Mouse (Mus musculus) MEL (cell line): ENCODE data around the gene Cbwd1. TPM values are rescaled to one million over a fixed set of nuclear protein-coding genes. Genes with fewer than 3 reads are reported as not detected.

Source experiments
- DNase-seq: peaks from one replicate; pipeline ENCODE4 v3.0.0; 2011; ENCODE audit warnings: low read depth, low spot score
- H3K27ac ChIP-seq: 2 replicates; pipeline ENCODE4 v1.5.1; 2012; ENCODE audit warnings: low read depth, mild to moderate bottlenecking, control low read depth, low read length, moderate library complexity; ENCODE audit not compliant: control insufficient read depth
- H3K27me3 ChIP-seq, 2 experiments: fragments of 150-350 bp in 1 of 2; sonication (generic) in 1 of 2; 2 replicates each; pipeline ENCODE4 v1.6.1; 2012; ENCODE audit warnings: low read length in 2 of 2, mild to moderate bottlenecking in 2 of 2, improper control_type of control experiment in 1 of 2, moderate library complexity in 1 of 2; ENCODE audit not compliant: insufficient read depth in 2 of 2, control insufficient read depth in 1 of 2
- H3K36me3 ChIP-seq, 2 experiments: 2 replicates each; pipeline ENCODE4 v1.6.1; 2012 to 2014; ENCODE audit warnings: low read length in 2 of 2, improper control_type of control experiment in 1 of 2, inconsistent platforms in 1 of 2, mild to moderate bottlenecking in 1 of 2; ENCODE audit not compliant: insufficient read depth in 2 of 2, control insufficient read depth in 1 of 2
- H3K4me1 ChIP-seq, 2 experiments: fragments of 150-350 bp in 1 of 2; sonication (generic) in 1 of 2; 2 replicates each; pipeline ENCODE4 v1.6.1; 2012; ENCODE audit warnings: low read length in 2 of 2, improper control_type of control experiment in 1 of 2, mild to moderate bottlenecking in 1 of 2; ENCODE audit not compliant: insufficient read depth in 2 of 2, control insufficient read depth in 1 of 2
- H3K4me3 ChIP-seq, 2 experiments: fragments of 150-350 bp in 1 of 2; sonication (generic) in 1 of 2; 2 replicates each; pipeline ENCODE4 v1.5.1; 2012; ENCODE audit warnings: low read depth in 2 of 2, low read length in 2 of 2, mild to moderate bottlenecking in 2 of 2, moderate library complexity in 2 of 2, control low read depth in 1 of 2, improper control_type of control experiment in 1 of 2; ENCODE audit not compliant: control insufficient read depth in 1 of 2, insufficient read depth in 1 of 2
- H3K79me2 ChIP-seq: 2 replicates; pipeline ENCODE4 v1.6.1; 2012; ENCODE audit warnings: mild to moderate bottlenecking, low read length, moderate library complexity; ENCODE audit not compliant: control insufficient read depth, poor library complexity, insufficient read depth
- H3K9ac ChIP-seq: 2 replicates; pipeline ENCODE4 v1.6.1; 2012; ENCODE audit warnings: low read depth, mild to moderate bottlenecking, control low read depth, low read length, moderate library complexity; ENCODE audit not compliant: control insufficient read depth, poor library complexity, severe bottlenecking
- H3K9me3 ChIP-seq: fragments of 150-350 bp; sonication (generic); replicated peaks from 2 replicates; pipeline ENCODE4 v1.6.1; 2012; ENCODE audit warnings: mild to moderate bottlenecking, low read length, improper control_type of control experiment, moderate library complexity; ENCODE audit not compliant: insufficient read depth
- CHD1 ChIP-seq: IDR thresholded peaks from 2 replicates; pipeline ENCODE4 v1.6.1; 2012; ENCODE audit warnings: low read depth, mild to moderate bottlenecking, inconsistent platforms, low read length, improper control_type of control experiment
- CHD2 ChIP-seq: IDR thresholded peaks from 2 replicates; pipeline ENCODE4 v1.6.1; 2011; ENCODE audit warnings: low read length, improper control_type of control experiment
- CTCF ChIP-seq, 3 experiments: IDR thresholded peaks in 2 of 3; conservative IDR thresholded peaks in 1 of 3; 2 replicates each; pipeline ENCODE4 v1.5.1; 2011 to 2012; ENCODE audit warnings: low read length in 3 of 3, low read depth in 2 of 3, mild to moderate bottlenecking in 2 of 3, improper control_type of control experiment in 1 of 3, inconsistent platforms in 1 of 3, mixed read lengths in 1 of 3, moderate library complexity in 1 of 3; ENCODE audit not compliant: control insufficient read depth in 1 of 3, insufficient read depth in 1 of 3, poor library complexity in 1 of 3, severe bottlenecking in 1 of 3
- E2F4 ChIP-seq: IDR thresholded peaks from 2 replicates; pipeline ENCODE4 v1.6.1; 2011; ENCODE audit warnings: low read depth, low read length, improper control_type of control experiment, borderline replicate concordance
- ELF1 ChIP-seq: IDR thresholded peaks from 2 replicates; pipeline ENCODE4 v1.6.1; 2014; ENCODE audit warnings: low read depth, mild to moderate bottlenecking, inconsistent platforms, low read length, improper control_type of control experiment, moderate library complexity
- EP300 ChIP-seq, 2 experiments: IDR thresholded peaks; 2 replicates each; pipeline ENCODE4 v1.6.1; 2011; ENCODE audit warnings: improper control_type of control experiment in 2 of 2, low read length in 2 of 2, low read depth in 1 of 2, mild to moderate bottlenecking in 1 of 2
- ETS1 ChIP-seq: IDR thresholded peaks from 2 replicates; pipeline ENCODE4 v1.6.1; 2012; ENCODE audit warnings: low read depth, mild to moderate bottlenecking, inconsistent platforms, low read length, improper control_type of control experiment, moderate library complexity
- GABPA ChIP-seq: IDR thresholded peaks from 2 replicates; pipeline ENCODE4 v1.6.1; 2012; ENCODE audit warnings: low read depth, mild to moderate bottlenecking, inconsistent platforms, low read length, improper control_type of control experiment, moderate library complexity
- GATA1 ChIP-seq: IDR thresholded peaks from 2 replicates; pipeline ENCODE4 v1.6.1; 2011; ENCODE audit warnings: low read depth, low read length, improper control_type of control experiment
- HCFC1 ChIP-seq: IDR thresholded peaks from 2 replicates; pipeline ENCODE4 v1.6.1; 2012; ENCODE audit warnings: low read depth, mild to moderate bottlenecking, inconsistent platforms, low read length, improper control_type of control experiment, moderate library complexity
- JUND ChIP-seq: IDR thresholded peaks from 2 replicates; pipeline ENCODE4 v1.6.1; 2011; ENCODE audit warnings: low read depth, mild to moderate bottlenecking, improper control_type of control experiment, low read length
- KAT2A ChIP-seq: conservative IDR thresholded peaks from 2 replicates; pipeline ENCODE4 v1.6.1; 2012; ENCODE audit warnings: low read depth, low read length, improper control_type of control experiment, inconsistent platforms
- MAFK ChIP-seq: IDR thresholded peaks from 2 replicates; pipeline ENCODE4 v1.6.1; 2011; ENCODE audit warnings: low read depth, mild to moderate bottlenecking, low read length, improper control_type of control experiment, borderline replicate concordance
- MAX ChIP-seq: IDR thresholded peaks from 2 replicates; pipeline ENCODE4 v1.6.1; 2011; ENCODE audit warnings: low read length, improper control_type of control experiment
- MAZ ChIP-seq: IDR thresholded peaks from 2 replicates; pipeline ENCODE4 v1.6.1; 2012; ENCODE audit warnings: low read depth, mild to moderate bottlenecking, inconsistent platforms, low read length, improper control_type of control experiment
- MEF2A ChIP-seq: IDR thresholded peaks from 2 replicates; pipeline ENCODE4 v1.6.1; 2014; ENCODE audit warnings: low read depth, mild to moderate bottlenecking, inconsistent platforms, low read length, improper control_type of control experiment; ENCODE audit not compliant: poor library complexity, insufficient replicate concordance, severe bottlenecking; ENCODE audit errors: extremely low read depth
- MYB ChIP-seq: IDR thresholded peaks from 2 replicates; pipeline ENCODE4 v1.6.1; 2011; ENCODE audit warnings: mild to moderate bottlenecking, low read depth, low read length, improper control_type of control experiment
- MYC ChIP-seq: IDR thresholded peaks from 2 replicates; pipeline ENCODE4 v1.6.1; 2011; ENCODE audit warnings: low read depth, mild to moderate bottlenecking, low read length, improper control_type of control experiment, moderate library complexity
- NELFE ChIP-seq: IDR thresholded peaks from 2 replicates; pipeline ENCODE4 v1.6.1; 2011; ENCODE audit warnings: low read depth, low read length, improper control_type of control experiment
- NRF1 ChIP-seq: IDR thresholded peaks from 2 replicates; pipeline ENCODE4 v1.6.1; 2014; ENCODE audit warnings: low read depth, mild to moderate bottlenecking, inconsistent platforms, low read length, improper control_type of control experiment, moderate library complexity; ENCODE audit not compliant: poor library complexity, insufficient read depth, severe bottlenecking
- POLR2A ChIP-seq, 2 experiments: IDR thresholded peaks; 2 replicates each; pipeline ENCODE4 v1.6.1; 2011 to 2012; ENCODE audit warnings: low read length in 2 of 2, mild to moderate bottlenecking in 2 of 2, control low read depth in 1 of 2, improper control_type of control experiment in 1 of 2, low read depth in 1 of 2, moderate library complexity in 1 of 2; ENCODE audit not compliant: control insufficient read depth in 1 of 2, insufficient read depth in 1 of 2, poor library complexity in 1 of 2
- POLR2AphosphoS2 ChIP-seq: IDR thresholded peaks from 2 replicates; pipeline ENCODE4 v1.6.1; 2011; ENCODE audit warnings: low read length, improper control_type of control experiment
- POLR2AphosphoS5 ChIP-seq: IDR thresholded peaks from 2 replicates; pipeline ENCODE4 v1.6.1; 2012; ENCODE audit warnings: low read depth, borderline replicate concordance, mild to moderate bottlenecking, inconsistent platforms, low read length, moderate library complexity, mixed read lengths
- RAD21 ChIP-seq: IDR thresholded peaks from 2 replicates; pipeline ENCODE4 v1.6.1; 2011; ENCODE audit warnings: mild to moderate bottlenecking, low read depth, low read length, improper control_type of control experiment
- SIN3A ChIP-seq: IDR thresholded peaks from 2 replicates; pipeline ENCODE4 v1.6.1; 2012; ENCODE audit warnings: low read length, improper control_type of control experiment, inconsistent platforms
- SMC3 ChIP-seq: IDR thresholded peaks from 2 replicates; pipeline ENCODE4 v1.6.1; 2011; ENCODE audit warnings: low read depth, low read length, improper control_type of control experiment
- TAL1 ChIP-seq: IDR thresholded peaks from 2 replicates; pipeline ENCODE4 v1.6.1; 2012; ENCODE audit warnings: mild to moderate bottlenecking, inconsistent platforms, low read length, moderate library complexity, mixed read lengths
- TBP ChIP-seq: IDR thresholded peaks from 2 replicates; pipeline ENCODE4 v1.8.0; 2011; ENCODE audit warnings: low read depth, low read length, improper control_type of control experiment
- TCF12 ChIP-seq: IDR thresholded peaks from 2 replicates; pipeline ENCODE4 v1.6.1; 2014; ENCODE audit warnings: low read depth, mild to moderate bottlenecking, inconsistent platforms, low read length, improper control_type of control experiment, moderate library complexity
- UBTF ChIP-seq: IDR thresholded peaks from 2 replicates; pipeline ENCODE4 v1.6.1; 2012; ENCODE audit warnings: low read depth, mild to moderate bottlenecking, inconsistent platforms, low read length, improper control_type of control experiment, moderate library complexity, borderline replicate concordance; ENCODE audit not compliant: insufficient read depth
- USF1 ChIP-seq: IDR thresholded peaks from 2 replicates; pipeline ENCODE4 v1.6.1; 2014; ENCODE audit warnings: low read depth, mild to moderate bottlenecking, inconsistent platforms, low read length, improper control_type of control experiment, moderate library complexity
- USF2 ChIP-seq, 2 experiments: IDR thresholded peaks; 2 replicates each; pipeline ENCODE4 v1.6.1; 2011 to 2012; ENCODE audit warnings: improper control_type of control experiment in 2 of 2, low read length in 2 of 2, borderline replicate concordance in 1 of 2, inconsistent platforms in 1 of 2, low read depth in 1 of 2, mild to moderate bottlenecking in 1 of 2; ENCODE audit not compliant: insufficient read depth in 1 of 2
- ZC3H11A ChIP-seq: IDR thresholded peaks from 2 replicates; pipeline ENCODE4 v1.6.1; 2012; ENCODE audit warnings: low read depth, mild to moderate bottlenecking, inconsistent platforms, low read length, improper control_type of control experiment
- ZKSCAN1 ChIP-seq: IDR thresholded peaks from 2 replicates; pipeline ENCODE4 v1.6.1; 2012; ENCODE audit warnings: low read depth, mild to moderate bottlenecking, inconsistent platforms, low read length, improper control_type of control experiment, moderate library complexity
- ZMIZ1 ChIP-seq: IDR thresholded peaks from 2 replicates; pipeline ENCODE4 v1.6.1; 2012; ENCODE audit warnings: low read depth, mild to moderate bottlenecking, inconsistent platforms, low read length, improper control_type of control experiment, moderate library complexity
- ZNF384 ChIP-seq: IDR thresholded peaks from 2 replicates; pipeline ENCODE4 v1.6.1; 2012; ENCODE audit warnings: low read depth, mild to moderate bottlenecking, inconsistent platforms, low read length, improper control_type of control experiment
- polyA plus RNA-seq, 2 experiments: library from polyadenylated mRNA; stranded (reverse) in 1 of 2; unstranded in 1 of 2; fragments of >175 nt in 1 of 2; fragments of >200 nt in 1 of 2; gene quantifications; 2 replicates each; pipeline versions ENCODE4 v1.2.1 to v1.2.4; 2012; ENCODE audit warnings: low replicate concordance in 2 of 2, low read depth in 1 of 2; ENCODE audit not compliant: insufficient read length in 2 of 2, insufficient read depth in 1 of 2, missing spikeins in 1 of 2
- total RNA-seq: library from RNA; depleted of rRNA; stranded (reverse); fragments of 300-350 nt; gene quantifications from 2 replicates; pipeline ENCODE4 v1.2.3, GENCODE M21; 2012

Gene Cbwd1
- total and polyA plus RNA-seq, 3 experiments: 14.2 to 24.0 TPM; not detected in 1

- H3K4me1 ChIP-seq: peaks cover 12 to 17% of the 10 kb centered on the region in 2 experiments; a peak in 3 of 4 replicates
- H3K27me3 ChIP-seq: no peaks in the 10 kb centered on the region
- peak within 1 kb of the TSS; percentile 65 to 97 for H3K4me3 ChIP-seq
- DNase-seq: peak; percentile 84
- peak within 1 kb of the TSS; percentile 79 for H3K27ac ChIP-seq
- peaks cover 0 to 21% of the 10 kb centered on the region in 2 experiments; a peak in 2 of 4 replicates for H3K36me3 ChIP-seq
- H3K9me3 ChIP-seq: no peaks in the 10 kb centered on the region
- peaks cover 5% of the 10 kb centered on the region for H3K79me2 ChIP-seq
- peak within 1 kb of the TSS; percentile 85 for H3K9ac ChIP-seq
- no peak for TF ChIP-seq MYC
- TF ChIP-seq MAFK: no peak
- no peak for TF ChIP-seq USF2 (IDR thresholded peaks at IDR 0.05; ENCODE audit: borderline replicate concordance in 1 of 2, insufficient read depth in 1 of 2, low read depth in 1 of 2, low read length in 2 of 2)
- no peak for TF ChIP-seq MYB
- TF ChIP-seq HCFC1: 0 out of 2 replicates have a peak, but pooled peaks have one; percentile 20
- TF ChIP-seq CHD1: no peak
- TF ChIP-seq TCF12: peak; percentile 52; the same call in 1 of the 2 replicates
- TF ChIP-seq ZMIZ1: peak; percentile 72; the same call in 1 of the 2 replicates
- TF ChIP-seq ZC3H11A: no peak
- TF ChIP-seq E2F4: no peak
- peak in 1 of 2 experiments; percentile 49; a peak in 2 of 4 replicates for TF ChIP-seq EP300 (IDR thresholded peaks at IDR 0.05; ENCODE audit: low read depth in 1 of 2, low read length in 2 of 2)
- TF ChIP-seq KAT2A: no peak
- no peak for TF ChIP-seq RAD21
- no peak for TF ChIP-seq CHD2
- TF ChIP-seq MEF2A: no peak
- no peak for TF ChIP-seq TAL1
- TF ChIP-seq GATA1: no peak
- no peak for TF ChIP-seq ZKSCAN1
- no peak for TF ChIP-seq USF1
- TF ChIP-seq NRF1: peak; percentile 52; the same call in 1 of the 2 replicates
- TF ChIP-seq TBP: no peak
- no peak for TF ChIP-seq POLR2AphosphoS5
- no peak for TF ChIP-seq CTCF (IDR thresholded peaks at IDR 0.05 in 2 of 3, conservative IDR thresholded peaks at IDR 0.05 in 1 of 3; ENCODE audit: control insufficient read depth in 1 of 3, insufficient read depth in 1 of 3, low read depth in 2 of 3, low read length in 3 of 3, poor library complexity in 1 of 3, severe bottlenecking in 1 of 3)
- TF ChIP-seq POLR2AphosphoS2: no peak; the same call in 1 of the 2 replicates
- peak; percentile 64 for TF ChIP-seq NELFE
- no peak for TF ChIP-seq SMC3
- no peak for TF ChIP-seq JUND
- TF ChIP-seq UBTF: 0 out of 2 replicates have a peak, but pooled peaks have one; percentile 80
- no peak for TF ChIP-seq GABPA
- TF ChIP-seq MAZ: peak; percentile 71; the same call in 1 of the 2 replicates
- TF ChIP-seq SIN3A: no peak
- no peak for TF ChIP-seq ZNF384
- TF ChIP-seq MAX: peak; percentile 64
- 0 out of 2 replicates have a peak, but pooled peaks have one; percentile 19 for TF ChIP-seq ETS1
- peak in 1 of 2 experiments; percentile 24; a peak in 1 of 4 replicates for TF ChIP-seq POLR2A (IDR thresholded peaks at IDR 0.05; ENCODE audit: control insufficient read depth in 1 of 2, insufficient read depth in 1 of 2, low read depth in 1 of 2, low read length in 2 of 2, poor library complexity in 1 of 2)
- peak; percentile 76 for TF ChIP-seq ELF1
These were observed 37.9 kb upstream of the Cbwd1 start, which contains the start of gene Dock8 for GRCm38 (mm10) chr19:24999201-24999886. TSS of gene Dock8 (plus strand) at chr19:24999534.
